Mouse (Mus musculus): ENCODE measurements around the gene Arsg. TPM values are rescaled to one million over a fixed set of nuclear protein-coding genes. Genes with fewer than 3 reads are reported as not detected.

The Arsg gene
- polyA plus RNA-seq, 1 experiment from 2014 or later, result 9.9 TPM

- Histone ChIP-seq H3K4me2 (ENCODE audit: low read length) (no peak overlapping the region), H3K9ac (ENCODE audit: low read depth, low read length) (no peak overlapping the region), H3K4me3 (replicated peaks; ENCODE audit: low read depth, low read length) (no peak overlapping the region), H3K36me3 (ENCODE audit: insufficient read depth, low read length) (peaks cover 15% of the 10 kb centered on the region; the same call in 1 of the 2 replicates), H3K9me3 (replicated peaks; ENCODE audit: low read length) (no peaks in the 10 kb centered on the region), H3K27me3 (ENCODE audit: insufficient read depth, low read length) (no peaks in the 10 kb centered on the region), H3K4me1 (replicated peaks; ENCODE audit: insufficient read depth, low read length) (0 out of 2 replicates have a peak, but pooled peaks cover 3% of the 10 kb centered on the region), H3K27ac (no peak overlapping the region)
- no peak for TF ChIP-seq CTCF (IDR thresholded peaks at IDR 0.05; ENCODE audit: low read depth)
- DNase-seq (ENCODE audit: low spot score) (no peak), ATAC-seq (replicated peaks; ENCODE audit: low FRiP score, low read depth) (no peak)
- 77% methylated on average over 8 of the region's 8 CpGs for WGBS
Observed at GRCm38 (mm10) chr11:109436889-109437288, 36.3 kb upstream of the Arsg start.

GRCm38 (mm10) chr11:109439209-109439608, 34.0 kb upstream of the Arsg start:
- 0 out of 2 replicates have a peak, but pooled peaks cover 3% of the 10 kb centered on the region for H3K4me1 ChIP-seq (replicated peaks; ENCODE audit: insufficient read depth, low read length)
- H3K4me2 ChIP-seq (ENCODE audit: low read length), result peak overlapping the region; percentile 86
- 0 out of 2 replicates have a peak overlapping the region, but pooled peaks have one; percentile 59 for H3K9ac ChIP-seq (ENCODE audit: low read depth, low read length)
- ATAC-seq (replicated peaks; ENCODE audit: low FRiP score, low read depth) (0 out of 2 replicates have a peak, but pooled peaks have one; percentile 12), DNase-seq (ENCODE audit: low spot score) (peak; percentile 31)
- no peaks in the 10 kb centered on the region for H3K9me3 ChIP-seq (replicated peaks; ENCODE audit: low read length)
- TF ChIP-seq CTCF (IDR thresholded peaks at IDR 0.05; ENCODE audit: low read depth), result no peak
- no peaks in the 10 kb centered on the region for H3K27me3 ChIP-seq (ENCODE audit: insufficient read depth, low read length)
- peaks cover 12% of the 10 kb centered on the region; the same call in 1 of the 2 replicates for H3K36me3 ChIP-seq (ENCODE audit: insufficient read depth, low read length)
- WGBS, result 20% methylated on average over 5 of the region's 5 CpGs
- peak overlapping the region; percentile 13; the same call in 1 of the 2 replicates for H3K27ac ChIP-seq
- peak overlapping the region; percentile 51; the same call in 1 of the 2 replicates for H3K4me3 ChIP-seq (replicated peaks; ENCODE audit: low read depth, low read length)

- H3K27me3 ChIP-seq (ENCODE audit: insufficient read depth, low read length), result no peaks in the 10 kb centered on the region
- peak; percentile 71 for ATAC-seq (replicated peaks; ENCODE audit: low FRiP score, low read depth)
- 0 out of 2 replicates have a peak, but pooled peaks cover 3% of the 10 kb centered on the region for H3K4me1 ChIP-seq (replicated peaks; ENCODE audit: insufficient read depth, low read length)
- WGBS, result 1% methylated on average over 32 of the region's 32 CpGs
- peak overlapping the region; percentile 51 for H3K4me3 ChIP-seq (replicated peaks; ENCODE audit: low read depth, low read length)
- DNase-seq (ENCODE audit: low spot score), result peak; percentile 91
- H3K9me3 ChIP-seq (replicated peaks; ENCODE audit: low read length), result no peaks in the 10 kb centered on the region
- peak overlapping the region; percentile 59 for H3K9ac ChIP-seq (ENCODE audit: low read depth, low read length)
- peak overlapping the region; percentile 86 for H3K4me2 ChIP-seq (ENCODE audit: low read length)
- H3K27ac ChIP-seq, result peak overlapping the region; percentile 13; the same call in 1 of the 2 replicates
- H3K36me3 ChIP-seq (ENCODE audit: insufficient read depth, low read length), result peaks cover 5% of the 10 kb centered on the region; the same call in 1 of the 2 replicates
- peak; percentile 20; the same call in 1 of the 2 replicates for TF ChIP-seq CTCF (IDR thresholded peaks at IDR 0.05; ENCODE audit: low read depth)
Observed at GRCm38 (mm10) chr11:109439829-109440340, 33.3 kb upstream of the Arsg start.

GRCm38 (mm10) chr11:109440641-109441040, 32.5 kb upstream of the Arsg start:
- Histone ChIP-seq H3K27me3 (ENCODE audit: insufficient read depth, low read length) (no peaks in the 10 kb centered on the region), H3K9ac (ENCODE audit: low read depth, low read length) (no peak overlapping the region), H3K27ac (no peak overlapping the region), H3K36me3 (ENCODE audit: insufficient read depth, low read length) (no peaks in the 10 kb centered on the region), H3K4me2 (ENCODE audit: low read length) (peak overlapping the region; percentile 86), H3K9me3 (replicated peaks; ENCODE audit: low read length) (no peaks in the 10 kb centered on the region), H3K4me1 (replicated peaks; ENCODE audit: insufficient read depth, low read length) (0 out of 2 replicates have a peak, but pooled peaks cover 3% of the 10 kb centered on the region), H3K4me3 (replicated peaks; ENCODE audit: low read depth, low read length) (peak overlapping the region; percentile 51; the same call in 1 of the 2 replicates)
- WGBS, result 67% methylated on average over 4 of the region's 4 CpGs
- no peak for ATAC-seq (replicated peaks; ENCODE audit: low FRiP score, low read depth)
- DNase-seq (ENCODE audit: low spot score), result no peak
- TF ChIP-seq CTCF (IDR thresholded peaks at IDR 0.05; ENCODE audit: low read depth), result no peak

GRCm38 (mm10) chr11:109441119-109441518, 32.1 kb upstream of the Arsg start:
- Histone ChIP-seq H3K4me2 (ENCODE audit: low read length) (no peak overlapping the region), H3K4me3 (replicated peaks; ENCODE audit: low read depth, low read length) (no peak overlapping the region), H3K27ac (no peak overlapping the region), H3K27me3 (ENCODE audit: insufficient read depth, low read length) (no peaks in the 10 kb centered on the region), H3K9me3 (replicated peaks; ENCODE audit: low read length) (no peaks in the 10 kb centered on the region), H3K36me3 (ENCODE audit: insufficient read depth, low read length) (no peaks in the 10 kb centered on the region), H3K4me1 (replicated peaks; ENCODE audit: insufficient read depth, low read length) (0 out of 2 replicates have a peak, but pooled peaks cover 3% of the 10 kb centered on the region), H3K9ac (ENCODE audit: low read depth, low read length) (no peak overlapping the region)
- no peak for ATAC-seq (replicated peaks; ENCODE audit: low FRiP score, low read depth)
- TF ChIP-seq CTCF (IDR thresholded peaks at IDR 0.05; ENCODE audit: low read depth), result peak; percentile 80
- WGBS, result 67% methylated on average over 3 of the region's 3 CpGs
- peak; percentile 52 for DNase-seq (ENCODE audit: low spot score)

GRCm38 (mm10) chr11:109442166-109442730, 30.9 kb upstream of the Arsg start:
- no peaks in the 10 kb centered on the region for H3K36me3 ChIP-seq (ENCODE audit: insufficient read depth, low read length)
- H3K9me3 ChIP-seq (replicated peaks; ENCODE audit: low read length), result no peaks in the 10 kb centered on the region
- H3K4me2 ChIP-seq (ENCODE audit: low read length), result no peak overlapping the region
- TF ChIP-seq CTCF (IDR thresholded peaks at IDR 0.05; ENCODE audit: low read depth), result no peak
- DNase-seq (ENCODE audit: low spot score), result no peak
- H3K27me3 ChIP-seq (ENCODE audit: insufficient read depth, low read length), result no peaks in the 10 kb centered on the region
- WGBS, result 36% methylated on average over 5 of the region's 5 CpGs
- no peak overlapping the region for H3K4me3 ChIP-seq (replicated peaks; ENCODE audit: low read depth, low read length)
- H3K9ac ChIP-seq (ENCODE audit: low read depth, low read length), result no peak overlapping the region
- 0 out of 2 replicates have a peak, but pooled peaks cover 3% of the 10 kb centered on the region for H3K4me1 ChIP-seq (replicated peaks; ENCODE audit: insufficient read depth, low read length)
- no peak for ATAC-seq (replicated peaks; ENCODE audit: low FRiP score, low read depth)
- no peak overlapping the region for H3K27ac ChIP-seq
